9 mouse cellular contexts compared by ENCODE assay signal in the genomic region with DNA sequence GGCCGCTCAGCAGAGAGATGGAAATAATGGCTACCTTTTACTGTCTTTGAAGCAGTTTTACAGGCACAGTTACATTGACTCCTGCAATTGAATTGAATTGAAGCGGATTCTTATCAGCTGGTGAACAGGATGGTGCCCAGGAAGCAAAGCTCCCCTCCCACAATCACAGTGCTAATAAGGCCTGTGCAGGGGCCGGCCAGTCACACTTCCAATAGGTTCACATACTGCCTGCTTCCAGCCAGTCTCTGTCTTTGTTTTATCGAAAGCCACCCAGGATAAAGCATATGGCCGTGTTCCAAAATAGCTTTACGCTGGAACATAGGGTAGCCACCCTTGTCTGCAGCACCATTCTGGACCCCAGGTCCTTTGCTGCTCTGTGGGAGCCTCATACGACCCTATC. TPM values are rescaled to one million over a fixed set of nuclear protein-coding genes. Genes with fewer than 3 reads are reported as not detected.
DNase-seq lines count a peak whose midpoint lies in the region; ATAC-seq and TF ChIP-seq lines count a peak whose summit lies in the region.
"Had no signal": no experiment of that assay in that cellular context is flagged by ENCODE, and none has a peak within 500 bp of the region (broad histone marks: within the 10 kb centered on the region; RNA-seq: fewer than 3 reads in every experiment).

No protein-coding gene starts in this region.

- no peak overlapping the region for H3K9ac ChIP-seq in kidney, embryonic 14.5 days (ENCODE audit: low read depth, low read length)
- 0 out of 2 replicates have a peak overlapping the region, but pooled peaks have one; percentile 35 for H3K9ac ChIP-seq in embryonic facial prominence, embryonic 14.5 days (ENCODE audit: low read depth, low read length)
- no peak overlapping the region for H3K9ac ChIP-seq in intestine, embryonic 15.5 days

- no peak for TF ChIP-seq POLR2A in myocyte (IDR thresholded peaks at IDR 0.05; ENCODE audit: insufficient read length, low read depth)

- H3K79me2 ChIP-seq in myocyte (ENCODE audit: control insufficient read depth, insufficient read depth): peaks cover 35% of the 10 kb centered on the region

- H3K4me3 ChIP-seq in kidney, embryonic 14.5 days (ENCODE audit: low read length): peak overlapping the region; percentile 96; the same call in 1 of the 2 replicates
- H3K4me3 ChIP-seq in embryonic facial prominence, embryonic 14.5 days (ENCODE audit: low read depth, low read length): peak overlapping the region; percentile 89
- peak overlapping the region; percentile 92; the same call in 1 of the 2 replicates for H3K4me3 ChIP-seq in intestine, embryonic 15.5 days (replicated peaks)
- H3K4me3 ChIP-seq in myocyte: peak overlapping the region; percentile 78

- H3K27ac ChIP-seq in kidney, embryonic 14.5 days (ENCODE audit: low read depth, low read length): no peak overlapping the region
- no peak overlapping the region for H3K27ac ChIP-seq in embryonic facial prominence, embryonic 14.5 days (replicated peaks; ENCODE audit: low read depth, low read length)
- H3K27ac ChIP-seq in intestine, embryonic 15.5 days: no peak overlapping the region

- peak overlapping the region; percentile 48 for H3K4me2 ChIP-seq in kidney, embryonic 14.5 days (replicated peaks; ENCODE audit: low read depth, low read length)
- peak overlapping the region; percentile 87 for H3K4me2 ChIP-seq in embryonic facial prominence, embryonic 14.5 days (ENCODE audit: low read depth, low read length)
- peak overlapping the region; percentile 90 for H3K4me2 ChIP-seq in intestine, embryonic 15.5 days (replicated peaks)
- peak overlapping the region; percentile 98 for H3K4me2 ChIP-seq in myocyte (ENCODE audit: low read depth)

- ATAC-seq in kidney, embryonic 14.5 days (ENCODE audit: low FRiP score, low TSS enrichment): no peak
- ATAC-seq in embryonic facial prominence, embryonic 14.5 days (ENCODE audit: low read depth): no peak
- ATAC-seq in intestine, embryonic 15.5 days: no peak
- no peak for ATAC-seq in erythroid progenitor cell, adult 5-6 weeks (replicated peaks; ENCODE audit: low FRiP score, poor library complexity, severe bottlenecking)
- no peak for ATAC-seq in activated CD4-positive, CD25-positive, alpha-beta regulatory T cell, adult 4 months

- H3ac ChIP-seq in myocyte (ENCODE audit: control insufficient read depth, insufficient read length): no peak overlapping the region

- H3K4me1 ChIP-seq in kidney, embryonic 14.5 days (ENCODE audit: control insufficient read depth, insufficient read depth, low read length): peaks cover 34% of the 10 kb centered on the region
- peaks cover 27% of the 10 kb centered on the region for H3K4me1 ChIP-seq in embryonic facial prominence, embryonic 14.5 days (ENCODE audit: control insufficient read depth, insufficient read depth, low read length)
- H3K4me1 ChIP-seq in intestine, embryonic 15.5 days (replicated peaks): peaks cover 35% of the 10 kb centered on the region

- 0 out of 2 replicates have a peak, but pooled peaks cover 3% of the 10 kb centered on the region for H3K9me3 ChIP-seq in kidney, embryonic 14.5 days (ENCODE audit: control insufficient read depth, low read length)
- H3K9me3 ChIP-seq in embryonic facial prominence, embryonic 14.5 days (ENCODE audit: control insufficient read depth, low read length): 0 out of 2 replicates have a peak, but pooled peaks cover 4% of the 10 kb centered on the region
- H3K9me3 ChIP-seq in intestine, embryonic 15.5 days: no peaks in the 10 kb centered on the region

- H3K27me3 ChIP-seq in kidney, embryonic 14.5 days (ENCODE audit: control insufficient read depth, insufficient read depth, low read length): no peaks in the 10 kb centered on the region
- H3K27me3 ChIP-seq in embryonic facial prominence, embryonic 14.5 days (replicated peaks; ENCODE audit: control insufficient read depth, insufficient read depth, low read length): no peaks in the 10 kb centered on the region
- no peaks in the 10 kb centered on the region for H3K27me3 ChIP-seq in intestine, embryonic 15.5 days (replicated peaks)
- H3K27me3 ChIP-seq in myocyte (ENCODE audit: control insufficient read depth, insufficient read depth, insufficient read length): peaks cover 5% of the 10 kb centered on the region

- DNase-seq in kidney, postnatal 4 days: no peak
- DNase-seq in embryonic facial prominence, embryonic 14.5 days (ENCODE audit: low spot score): no peak
- no peak for DNase-seq in left cerebral cortex, postnatal 25 days (ENCODE audit: low spot score in 2 of 2)

- intact Hi-C loops in left cerebral cortex, postnatal 25 days (cut with DNase I): no loop called here

- WGBS in kidney, embryonic 14.5 days: 46% methylated on average over 7 of the region's 7 CpGs
- WGBS in embryonic facial prominence, embryonic 14.5 days: 60% methylated on average over 7 of the region's 7 CpGs
- 49% methylated on average over 7 of the region's 7 CpGs for whole genome bisulfite sequencing in intestine, embryonic 15.5 days

- no peaks in the 10 kb centered on the region for H3K36me3 ChIP-seq in kidney, embryonic 14.5 days (ENCODE audit: control insufficient read depth, insufficient read depth, low read length)
- H3K36me3 ChIP-seq in embryonic facial prominence, embryonic 14.5 days (ENCODE audit: control insufficient read depth, insufficient read depth, low read length): no peaks in the 10 kb centered on the region
- no peaks in the 10 kb centered on the region for H3K36me3 ChIP-seq in intestine, embryonic 15.5 days
- H3K36me3 ChIP-seq in myocyte (ENCODE audit: control insufficient read depth, insufficient read depth): no peaks in the 10 kb centered on the region

TF ChIP-seq in myocyte, 11 proteins besides CTCF, POLR2A, EP300 and RAD21:
- TF ChIP-seq REST (IDR thresholded peaks at IDR 0.05; ENCODE audit: insufficient read depth, insufficient read length) (no peak), CEBPB (IDR thresholded peaks at IDR 0.05; ENCODE audit: insufficient read depth, poor library complexity, severe bottlenecking) (no peak), E2F4 (IDR thresholded peaks at IDR 0.05; ENCODE audit: insufficient read depth) (no peak)

RNA-seq across cellular contexts. Expression of gene Elmo2, which starts 1.1 kb away (rescaled TPM):
- 56.9 and 84.1 TPM in 2 replicates for polyA plus RNA-seq in kidney, embryonic 14.5 days (2014; fragmentation: Nextera tagmentation; extraction: Ambion mirVana)
- polyA plus RNA-seq in embryonic facial prominence, embryonic 14.5 days (2014; fragmentation: Nextera tagmentation; extraction: Ambion mirVana): 70.6 and 77.3 TPM in 2 replicates
- 58.1 and 63.0 TPM in 2 replicates for polyA plus RNA-seq in intestine, embryonic 15.5 days (2015; fragmentation: Nextera tagmentation; extraction: Ambion mirVana)
- polyA plus RNA-seq in myocyte (2012; fragmentation: generic; extraction: Trizol): 20.4 TPM
- 16.3 and 25.9 TPM in 2 replicates for total RNA-seq in erythroid progenitor cell, adult 5-6 weeks (2015; ENCODE audit: low replicate concordance)
- 8.6 and 13.1 TPM in 2 replicates for total RNA-seq in erythroid progenitor cell, adult 5-6 weeks (2017; ENCODE audit: low replicate concordance)
- 10 to 100 TPM; 30.4 to 35.4 TPM for polyA plus RNA-seq in activated CD4-positive, CD25-positive, alpha-beta regulatory T cell, adult 4 months (2017; shearing (Covaris generic))
- total RNA-seq in left cerebral cortex, postnatal 25 days (2021): 100 to 1,000 TPM; 171 to 173 TPM

RNA-seq across cellular contexts. Expression of gene Slc35c2, which starts 39.7 kb away (rescaled TPM):
- polyA plus RNA-seq in kidney, embryonic 14.5 days (2014; fragmentation: Nextera tagmentation; extraction: Ambion mirVana): 35.4 and 54.1 TPM in 2 replicates
- 45.6 and 52.1 TPM in 2 replicates for polyA plus RNA-seq in embryonic facial prominence, embryonic 14.5 days (2014; fragmentation: Nextera tagmentation; extraction: Ambion mirVana)
- polyA plus RNA-seq in intestine, embryonic 15.5 days (2015; fragmentation: Nextera tagmentation; extraction: Ambion mirVana): 83.6 and 98.3 TPM in 2 replicates
- polyA plus RNA-seq in myocyte (2012; fragmentation: generic; extraction: Trizol): 50.3 TPM
- total RNA-seq in erythroid progenitor cell, adult 5-6 weeks (2015; ENCODE audit: low replicate concordance): 11.9 and 18.0 TPM in 2 replicates
- 5.2 and 10.5 TPM in 2 replicates for total RNA-seq in erythroid progenitor cell, adult 5-6 weeks (2017; ENCODE audit: low replicate concordance)
- 10 to 100 TPM; 31.1 to 45.6 TPM for polyA plus RNA-seq in activated CD4-positive, CD25-positive, alpha-beta regulatory T cell, adult 4 months (2017; shearing (Covaris generic))
- total RNA-seq in left cerebral cortex, postnatal 25 days (2021): 10 to 100 TPM; 55.3 to 56.6 TPM

RNA-seq across cellular contexts. Expression of gene Zfp663, which starts 41.1 kb away (rescaled TPM):
- polyA plus RNA-seq in kidney, embryonic 14.5 days (2014; fragmentation: Nextera tagmentation; extraction: Ambion mirVana): 0.67 and 0.88 TPM in 2 replicates
- polyA plus RNA-seq in embryonic facial prominence, embryonic 14.5 days (2014; fragmentation: Nextera tagmentation; extraction: Ambion mirVana): 0.55 and 0.64 TPM in 2 replicates
- 0.75 and 1.1 TPM in 2 replicates for polyA plus RNA-seq in intestine, embryonic 15.5 days (2015; fragmentation: Nextera tagmentation; extraction: Ambion mirVana)
- polyA plus RNA-seq in myocyte (2012; fragmentation: generic; extraction: Trizol): not detected
- not detected in 2 replicates for total RNA-seq in erythroid progenitor cell, adult 5-6 weeks (2015; ENCODE audit: low replicate concordance)
- not detected in 2 replicates for total RNA-seq in erythroid progenitor cell, adult 5-6 weeks (2017; ENCODE audit: low replicate concordance)
- not detected for polyA plus RNA-seq in activated CD4-positive, CD25-positive, alpha-beta regulatory T cell, adult 4 months (2017; shearing (Covaris generic))
- under 1 TPM in 1 of 2 experiments, not detected in 1; 0.50 TPM for total RNA-seq in left cerebral cortex, postnatal 25 days (2021)
- total RNA-seq: liver, adult 2 months had no signal
- polyA plus RNA-seq: liver, adult 2 months had no signal

Comparison
In these comparisons a context has a peak if more than half of its experiments do, and no peak if none do; other contexts are left out.
1. H3K4me2 ChIP-seq: peak in every context shown above with its lines; median percentile 98 in myocyte; 90 in intestine, embryonic 15.5 days; 87 in embryonic facial prominence, embryonic 14.5 days; 48 in kidney, embryonic 14.5 days.